Mouse (Mus musculus): ENCODE measurements around the gene Gm8024.
"Not testable (repeated sequence)": the region's sequence is repeated elsewhere in the genome, so short reads cannot be mapped to it uniquely, and the experiment has no call there.

The Gm8024 gene

DNA sequence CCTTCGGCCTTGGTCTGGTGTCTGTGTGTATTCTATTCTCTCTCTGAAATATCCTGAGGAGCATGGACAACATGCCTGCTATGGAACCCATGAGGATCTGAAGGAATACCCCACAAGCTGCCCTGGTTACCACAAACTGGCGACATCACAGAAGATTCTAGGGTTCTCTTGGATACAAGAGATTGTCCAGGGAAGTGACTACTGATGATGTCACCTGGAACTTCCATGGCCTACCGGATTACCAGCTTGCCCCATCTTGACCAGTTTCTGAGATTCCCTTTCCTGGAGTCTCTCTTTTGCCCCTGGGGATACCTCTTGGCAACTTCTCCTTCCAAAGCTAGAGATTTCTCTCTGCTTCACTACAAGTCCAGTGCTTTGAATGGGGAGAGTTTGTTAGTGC lies at the start of gene Gm8024:
Gene Gm8024 (minus strand): TSS at position 101 of the 400 bp plus-strand sequence.
- DNase-seq (ENCODE audit: low spot score), result not testable (repeated sequence)

DNA sequence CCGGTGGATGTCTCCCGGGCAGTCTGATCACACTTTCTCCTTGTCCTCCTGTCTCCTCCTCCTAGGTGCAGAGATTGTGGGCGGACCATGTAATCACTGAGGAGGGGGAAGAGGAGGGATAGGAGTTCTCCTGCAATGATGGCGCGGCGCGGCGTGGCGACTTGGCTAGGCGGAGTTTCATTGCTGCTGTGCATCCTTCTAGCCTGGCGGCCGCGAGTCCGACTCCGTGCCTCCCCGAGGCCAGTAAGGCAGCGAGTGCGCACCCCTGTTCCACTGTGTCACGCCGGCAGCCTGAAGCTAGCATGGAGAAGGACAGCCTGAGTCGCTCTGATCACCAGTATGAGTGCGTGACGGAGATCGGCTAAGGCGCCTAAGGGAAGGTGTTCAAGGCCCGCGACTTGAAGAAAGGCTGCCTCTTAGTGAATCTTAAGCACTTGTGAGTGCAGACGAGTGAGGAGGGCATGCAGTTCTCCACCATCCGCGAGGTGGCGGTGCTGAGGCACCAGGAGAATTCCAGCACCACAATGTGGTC lies 19.2 kb upstream of the Gm8024 start:
- not testable (repeated sequence) for DNase-seq (ENCODE audit: low spot score)

DNA sequence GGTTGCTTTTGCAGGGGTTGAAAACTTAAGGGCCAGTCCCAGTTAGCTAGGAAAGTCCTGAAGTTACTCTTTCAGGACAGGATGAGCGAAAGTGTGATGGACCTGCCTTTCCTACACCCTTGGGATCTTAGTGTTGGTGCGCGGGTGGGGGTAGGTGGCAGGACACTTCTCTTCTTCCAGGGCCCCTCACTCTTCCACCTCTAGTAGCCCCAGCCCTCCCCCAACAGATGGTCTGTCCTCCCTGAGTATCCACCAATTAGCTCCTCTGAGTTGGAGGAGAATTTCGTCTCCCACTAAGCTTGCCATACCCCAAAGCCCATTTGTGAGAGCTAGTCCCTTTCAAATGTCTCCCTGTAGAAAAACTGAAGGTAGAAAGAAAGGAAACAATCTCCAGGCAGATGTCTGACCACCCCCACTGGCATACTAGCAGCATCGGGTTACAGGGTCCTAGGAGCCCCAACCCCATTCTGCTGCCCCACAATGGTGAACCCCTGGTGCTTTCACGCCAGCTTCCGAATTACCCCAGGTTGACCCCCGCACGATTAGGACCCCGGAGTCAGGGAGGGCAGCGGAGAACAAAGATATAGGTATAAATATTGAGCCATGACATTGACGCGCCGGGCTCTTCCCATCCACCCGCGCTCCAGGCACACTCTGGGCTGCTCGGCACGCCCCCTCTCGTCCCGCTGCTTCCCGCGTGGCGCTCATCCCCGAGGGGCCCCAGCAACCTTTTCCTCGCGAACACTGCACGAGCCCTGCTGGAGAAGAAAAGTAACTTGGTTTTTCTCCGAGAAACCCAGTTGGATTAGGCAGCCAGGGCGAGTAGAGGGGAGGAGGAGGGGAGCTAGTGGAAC lies 18.5 kb upstream of the Gm8024 start:
- DNase-seq (ENCODE audit: low spot score), result not testable (repeated sequence)

DNA sequence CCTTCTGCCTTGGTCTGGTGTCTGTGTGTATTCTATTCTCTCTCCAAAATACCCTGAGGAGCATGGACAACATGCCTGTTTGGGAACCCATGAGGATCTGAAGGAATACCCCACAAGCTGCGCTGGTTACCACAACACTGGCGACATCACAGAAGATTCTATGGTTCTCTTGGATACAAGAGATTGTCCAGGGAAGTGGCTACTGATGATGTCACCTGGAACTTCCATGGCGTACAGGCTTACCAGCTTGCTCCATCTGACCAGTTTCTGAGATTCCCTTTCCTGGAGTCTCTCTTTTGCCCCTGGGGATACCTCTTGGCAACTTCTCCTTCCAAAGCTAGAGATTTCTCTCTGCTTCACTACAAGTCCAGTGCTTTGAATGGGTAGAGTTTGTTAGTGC lies 21.8 kb downstream of the Gm8024 start, which contains the start of gene Gm8020:
Gene Gm8020 (minus strand): TSS at position 101 of the 400 bp plus-strand sequence.
- not testable (repeated sequence) for DNase-seq (ENCODE audit: low spot score)
